Mouse (Mus musculus) induced T-regulatory cell, adult 2 months (primary cell): Measurements from ENCODE around the gene Gm47959.
A peak's percentile ranks its signal among the peaks of the same experiment; 100 is the strongest.

Source experiments
- DNase-seq: peaks from one replicate; pipeline ENCODE4 v3.0.0-alpha.2; 2012; ENCODE audit warnings: low read depth

Gm47959 gene

DNA sequence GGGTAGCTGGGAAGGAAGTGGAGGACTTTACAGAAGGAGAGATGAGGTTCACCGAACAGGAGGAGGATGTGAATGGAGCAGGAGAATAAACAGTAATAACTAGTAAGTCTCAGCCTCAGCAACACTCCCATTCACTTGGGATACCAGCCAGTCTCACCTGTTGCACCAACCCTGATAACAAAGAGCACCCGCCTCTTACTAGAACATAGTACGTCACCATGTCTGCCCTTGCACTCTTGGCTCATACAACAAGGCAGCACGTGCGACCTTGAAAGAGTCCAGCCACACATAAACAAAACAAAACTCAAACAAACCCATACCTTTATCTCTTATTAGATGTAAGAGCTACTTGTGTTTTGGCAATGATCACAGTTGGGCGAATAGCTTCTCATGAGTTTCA lies 32.2 kb downstream of the Gm47959 start:
- DNase-seq: no peak

GRCm38 (mm10) chr1:83034509-83034908 lies 34.2 kb downstream of the Gm47959 start:
- DNase-seq: no peak

DNA sequence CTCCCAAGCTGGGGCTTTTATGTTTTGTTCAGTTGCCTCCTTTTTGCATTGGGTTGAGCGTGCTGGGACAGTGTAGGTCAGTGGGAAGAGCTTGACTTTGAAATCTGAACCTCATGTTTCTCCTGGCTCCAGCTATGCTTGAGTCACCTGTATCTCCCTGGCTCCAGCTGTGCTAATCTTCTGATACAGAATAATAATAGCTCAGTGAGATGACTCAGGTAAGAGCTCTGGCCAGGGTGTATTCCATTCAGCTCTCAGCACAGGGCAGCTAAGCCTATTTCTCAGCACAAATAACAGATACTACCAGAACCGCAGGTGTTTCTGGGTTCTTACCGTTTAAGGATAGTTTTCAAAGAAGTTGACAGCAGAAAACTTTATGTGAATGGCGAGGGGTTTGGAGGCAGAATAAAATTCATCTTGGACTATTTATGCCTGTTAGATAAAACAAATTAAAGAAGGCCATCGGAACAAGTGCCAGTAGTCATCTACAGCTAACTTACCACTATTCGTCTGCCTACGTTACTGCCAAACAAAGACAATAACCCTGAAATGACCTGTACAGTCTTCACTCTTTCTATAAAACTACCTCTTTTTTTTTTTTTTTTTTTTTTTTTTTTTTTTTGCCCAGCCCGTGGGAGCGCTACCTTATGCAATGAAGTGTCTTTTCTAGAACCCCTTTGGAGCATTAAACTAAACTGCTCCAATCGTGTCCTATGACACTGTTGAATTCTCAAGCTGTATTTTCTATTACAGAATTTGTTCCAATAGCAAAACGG lies 36.7 kb downstream of the Gm47959 start:
- DNase-seq: no peak

DNA sequence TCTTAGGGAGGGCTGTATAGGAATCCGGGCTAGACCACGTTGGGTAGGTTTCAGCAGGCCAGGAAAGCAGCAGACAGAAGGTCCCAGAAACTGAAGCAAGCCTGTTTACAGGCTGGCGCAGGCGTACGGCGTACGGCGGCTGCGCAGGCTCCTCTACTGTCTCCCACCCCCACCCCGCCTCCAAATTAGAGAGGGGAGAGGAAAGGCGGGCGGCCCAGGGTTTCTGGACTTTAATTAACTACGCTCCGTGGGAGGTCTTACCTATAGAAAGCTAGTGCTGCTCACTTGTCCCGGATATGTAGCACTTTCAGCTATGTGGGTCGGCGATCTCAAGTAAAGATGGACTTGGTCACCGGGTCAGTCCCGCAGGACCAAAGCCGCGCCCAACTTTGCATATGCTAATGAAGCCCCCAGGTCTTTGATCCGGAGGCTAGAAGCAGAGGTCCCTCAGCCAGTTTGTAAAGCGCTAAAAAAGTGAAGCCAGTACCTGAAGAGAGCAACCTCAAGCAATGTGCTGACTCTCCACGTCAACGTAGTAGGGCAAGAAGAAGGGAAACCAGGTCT lies 37.8 kb downstream of the Gm47959 start, which contains the start of gene Slc19a3:
Gene Slc19a3 (minus strand): TSS at position 340 of the 564 bp plus-strand sequence.
- peak; percentile 9 for DNase-seq

DNA sequence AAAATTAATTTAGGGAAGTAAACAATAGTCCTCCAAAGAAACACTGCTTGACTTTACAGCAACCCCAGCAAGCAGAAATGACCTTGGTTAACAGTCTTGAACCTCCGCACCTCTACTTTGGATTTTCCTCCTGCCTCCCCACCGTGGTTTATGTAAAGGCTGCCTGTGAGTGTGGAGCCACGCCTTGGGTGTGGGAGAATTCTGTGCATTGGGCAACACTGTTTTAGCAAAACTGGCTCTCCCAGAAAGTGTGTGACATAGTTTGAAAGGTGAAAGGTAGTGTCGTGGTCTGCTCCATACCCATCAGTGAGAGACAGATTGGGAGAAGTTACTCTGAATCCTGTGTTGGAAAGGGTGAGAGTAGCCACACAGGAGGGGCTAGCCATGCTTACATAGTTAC lies 38.7 kb downstream of the Gm47959 start:
- no peak for DNase-seq

- no peak for DNase-seq
Observed at GRCm38 (mm10) chr1:83042380-83042779, 42.0 kb downstream of the Gm47959 start, which contains the start of gene Krtap28-10. TSS of gene Krtap28-10 (minus strand) at chr1:83042480.

DNA sequence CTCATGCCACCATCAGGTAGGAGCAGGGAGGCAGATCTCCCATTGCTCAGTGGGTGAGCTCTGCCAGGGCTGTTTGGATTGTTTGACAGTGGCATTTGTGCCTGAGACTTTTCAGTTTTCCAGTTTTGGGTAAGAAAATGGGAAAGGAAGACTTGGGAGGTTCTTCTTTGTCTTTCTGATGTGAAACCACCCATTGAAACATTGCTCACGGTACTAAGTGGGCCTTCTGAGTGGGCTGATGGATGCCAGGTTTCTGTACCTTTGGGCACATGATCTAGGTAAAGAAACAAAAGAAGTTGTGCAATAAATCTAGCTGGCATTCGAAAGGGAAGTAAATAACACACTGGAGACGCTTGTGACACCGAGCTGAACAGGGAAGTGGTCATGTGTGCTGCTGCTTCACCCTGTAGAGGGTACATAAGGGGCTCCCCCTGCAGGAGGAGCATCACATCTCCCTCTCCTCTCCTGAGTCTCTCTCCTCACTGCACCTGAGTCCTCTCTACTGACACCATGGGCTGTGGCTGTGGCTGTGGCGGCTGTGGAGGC lies 44.6 kb downstream of the Gm47959 start, which contains the start of gene Gm47969:
Gene Gm47969 (plus strand): TSS at position 51 of the 546 bp plus-strand sequence.
- no peak for DNase-seq
